Mouse (Mus musculus) gastrocnemius, adult 2 months (tissue): ENCODE measurements at regions not wholly inside any gene's neighbourhood (a gene's known extent, or its start where the extent isn't known, plus 50 kb on each side); places are given as distances from the start of the nearest gene placed in this dataset.
A peak's percentile ranks its signal among the peaks of the same experiment; 100 is the strongest.

Source experiments
- DNase-seq: peaks from one replicate; pipeline ENCODE4 v3.0.0; 2022
- H3K27ac ChIP-seq: fragments of 200-600 bp; 2 replicates; pipeline ENCODE4 v1.8.1; 2022; ENCODE audit warnings: mild to moderate bottlenecking
- H3K4me3 ChIP-seq: fragments of 200-600 bp; 2 replicates; pipeline ENCODE4 v1.8.1; 2022; ENCODE audit warnings: mild to moderate bottlenecking, moderate library complexity
- CTCF ChIP-seq: fragments of 200-600 bp; IDR thresholded peaks from 2 replicates; pipeline ENCODE4 v1.8.1; 2022; ENCODE audit warnings: antibody characterized with exemption, mild to moderate bottlenecking, moderate library complexity
- intact Hi-C: fragments of 180-260 bp; cut with DNase I; formaldehyde crosslinking; loops from one replicate; pipeline ENCODE4 v1.15.1; 2025

- DNase-seq, result no peak
- TF ChIP-seq CTCF, result no peak
- Histone ChIP-seq H3K27ac (no peak overlapping the region), H3K4me3 (no peak overlapping the region)
- intact Hi-C loops, result no loop called here
Observed at GRCm38 (mm10) chr4:152731082-152731720, 253.5 kb upstream of the Kcnab2 start.

DNA sequence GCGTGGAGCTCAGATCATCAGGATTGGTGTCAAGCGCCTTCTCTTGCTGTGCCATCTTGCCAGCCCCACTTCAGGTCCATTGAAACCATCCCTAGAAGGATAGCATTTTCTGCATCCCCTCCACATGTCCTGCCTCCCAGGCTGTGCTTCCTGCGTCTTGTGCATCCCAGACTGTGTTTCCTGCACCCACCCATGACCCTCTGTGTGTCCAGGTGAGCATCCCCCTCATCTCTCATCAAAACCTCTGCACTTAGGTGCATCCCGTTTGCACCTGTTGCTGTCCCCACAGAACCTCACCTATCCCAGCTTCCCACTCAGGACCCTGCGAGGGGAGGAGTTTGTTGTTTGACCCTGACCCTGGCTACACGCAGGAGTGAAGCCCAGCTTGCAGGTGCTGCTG lies 251.8 kb upstream of the Kcnab2 start:
- no peak for TF ChIP-seq CTCF
- intact Hi-C loops, result no loop called here
- no peak for DNase-seq
- Histone ChIP-seq H3K27ac (no peak overlapping the region), H3K4me3 (no peak overlapping the region)

GRCm38 (mm10) chr4:152725881-152726280 lies 248.2 kb upstream of the Kcnab2 start:
- no peak for TF ChIP-seq CTCF
- no peak for DNase-seq
- intact Hi-C loops, result no loop called here
- H3K4me3 ChIP-seq, result no peak overlapping the region
- H3K27ac ChIP-seq, result no peak overlapping the region

DNA sequence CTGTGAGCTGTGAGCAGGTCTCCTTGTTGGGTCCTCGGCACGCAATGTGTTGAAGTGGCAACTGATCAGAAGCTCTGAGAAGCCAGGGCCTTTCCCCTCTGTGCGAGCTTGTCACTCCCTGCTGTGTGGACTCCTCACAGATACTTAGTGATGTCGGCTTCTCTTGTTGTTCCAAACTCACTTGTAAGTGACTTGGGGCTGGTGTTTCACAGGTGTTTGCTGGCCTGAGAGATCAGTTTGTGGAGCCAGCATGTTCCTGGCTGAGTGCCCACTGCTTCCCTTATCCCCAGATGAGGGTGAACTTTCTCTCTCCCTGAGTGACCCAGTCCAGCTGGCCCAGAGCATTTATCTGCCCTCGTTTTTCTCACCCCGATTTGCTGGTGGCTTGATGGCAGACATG lies 247.8 kb upstream of the Kcnab2 start:
- TF ChIP-seq CTCF, result no peak
- Histone ChIP-seq H3K27ac (no peak overlapping the region), H3K4me3 (no peak overlapping the region)
- DNase-seq, result no peak
- intact Hi-C loops, result no loop called here

- no peak for TF ChIP-seq CTCF
Observed at GRCm38 (mm10) chr4:152724741-152725140, 247.1 kb upstream of the Kcnab2 start.

GRCm38 (mm10) chr4:152724026-152724425 lies 246.4 kb upstream of the Kcnab2 start:
- intact Hi-C loops, result no loop called here
- TF ChIP-seq CTCF, result no peak

More at GRCm38 (mm10) chr4:152724741-152725140, 247.1 kb upstream of the Kcnab2 start:
- no peak for DNase-seq
- intact Hi-C loops, result no loop called here
- H3K4me3 ChIP-seq, result no peak overlapping the region
- no peak overlapping the region for H3K27ac ChIP-seq

DNA sequence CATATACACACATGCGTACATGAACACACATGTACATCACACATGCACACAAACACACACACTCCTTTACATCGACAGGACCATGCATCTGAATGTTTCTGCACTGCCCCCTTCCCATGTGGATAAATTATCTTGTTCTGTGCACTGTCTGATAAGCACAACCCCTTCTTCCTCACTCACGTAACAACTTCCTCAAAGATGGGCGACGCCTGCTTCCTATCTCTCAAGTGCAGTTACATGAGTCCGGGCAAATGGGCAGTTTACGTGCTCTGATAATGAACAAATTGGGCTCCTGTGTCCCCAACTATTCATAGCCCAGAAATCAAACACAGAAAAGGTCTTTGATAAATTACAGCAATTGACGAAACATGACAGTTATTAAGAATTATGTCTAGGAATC lies 242.9 kb upstream of the Kcnab2 start:
- intact Hi-C loops, result no loop called here
- TF ChIP-seq CTCF, result no peak
- no peak for DNase-seq
- Histone ChIP-seq H3K27ac (no peak overlapping the region), H3K4me3 (no peak overlapping the region)

More at GRCm38 (mm10) chr4:152724026-152724425, 246.4 kb upstream of the Kcnab2 start:
- DNase-seq, result no peak
- no peak overlapping the region for H3K4me3 ChIP-seq
- H3K27ac ChIP-seq, result no peak overlapping the region

DNA sequence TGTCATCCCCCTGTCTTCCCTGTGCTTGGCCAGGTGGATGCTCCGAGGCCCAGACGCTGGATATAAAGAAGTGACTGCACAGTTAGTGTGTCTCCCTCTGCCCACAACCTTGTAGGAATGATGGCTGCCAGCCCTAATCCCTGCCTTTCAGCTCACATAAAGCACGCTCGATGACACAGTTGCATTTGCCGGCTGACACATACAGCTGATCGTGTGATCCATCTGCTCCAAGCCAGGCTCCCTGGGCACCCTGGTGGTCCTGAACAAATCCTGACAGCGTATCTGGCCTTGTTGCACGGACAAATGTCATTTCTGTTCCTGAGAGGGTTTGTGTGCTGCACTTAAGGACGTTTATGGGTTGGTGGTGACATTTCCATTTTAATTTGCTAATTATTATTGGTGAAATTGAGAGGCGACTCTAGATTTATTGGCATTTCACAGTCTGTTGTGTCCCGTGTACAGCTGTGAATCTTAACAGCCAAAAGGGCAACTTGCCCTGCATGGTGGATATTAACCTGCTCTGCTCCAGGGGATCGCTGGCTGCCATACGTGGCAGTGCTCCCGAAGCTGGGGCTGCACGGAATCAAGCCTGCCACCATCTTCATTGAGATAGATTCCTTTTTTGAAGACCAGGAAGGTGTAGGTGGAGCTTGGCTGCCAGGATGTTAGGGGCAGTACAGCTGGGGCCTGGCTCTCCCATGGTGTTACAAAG lies 241.9 kb upstream of the Kcnab2 start:
- H3K4me3 ChIP-seq, result no peak overlapping the region
- H3K27ac ChIP-seq, result no peak overlapping the region
- no peak for DNase-seq
- intact Hi-C loops, result no loop called here
- TF ChIP-seq CTCF, result no peak

DNA sequence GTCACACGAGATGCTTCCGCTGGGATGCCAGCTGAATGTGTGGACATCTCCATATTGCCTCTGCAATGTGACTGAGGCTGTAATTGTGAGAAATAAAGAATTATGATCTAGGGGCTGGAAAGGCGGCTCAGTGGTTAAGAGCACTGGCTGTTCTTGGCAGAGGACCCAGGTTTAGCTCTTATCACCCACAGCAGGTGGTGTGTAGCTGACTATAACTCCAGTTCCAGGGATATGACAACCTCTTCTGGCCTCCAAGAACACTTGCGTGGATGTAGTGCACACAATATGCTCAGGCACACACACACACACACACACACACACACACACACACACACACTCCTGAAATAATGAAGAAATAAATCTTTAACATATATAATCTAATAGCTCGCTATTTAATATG lies 232.7 kb upstream of the Kcnab2 start:
- no peak for TF ChIP-seq CTCF
- intact Hi-C loops, result no loop called here
- Histone ChIP-seq H3K27ac (no peak overlapping the region), H3K4me3 (no peak overlapping the region)
- no peak for DNase-seq

GRCm38 (mm10) chr4:152700217-152700616 lies 222.5 kb upstream of the Kcnab2 start:
- intact Hi-C loops, result no loop called here
- peak; percentile 43 for TF ChIP-seq CTCF
- Histone ChIP-seq H3K27ac (no peak overlapping the region), H3K4me3 (no peak overlapping the region)
- no peak for DNase-seq

- intact Hi-C loops, result no loop called here
- DNase-seq, result no peak
- no peak overlapping the region for H3K27ac ChIP-seq
- no peak overlapping the region for H3K4me3 ChIP-seq
- TF ChIP-seq CTCF, result no peak
Observed at GRCm38 (mm10) chr4:152697247-152697960, 219.7 kb upstream of the Kcnab2 start.

DNA sequence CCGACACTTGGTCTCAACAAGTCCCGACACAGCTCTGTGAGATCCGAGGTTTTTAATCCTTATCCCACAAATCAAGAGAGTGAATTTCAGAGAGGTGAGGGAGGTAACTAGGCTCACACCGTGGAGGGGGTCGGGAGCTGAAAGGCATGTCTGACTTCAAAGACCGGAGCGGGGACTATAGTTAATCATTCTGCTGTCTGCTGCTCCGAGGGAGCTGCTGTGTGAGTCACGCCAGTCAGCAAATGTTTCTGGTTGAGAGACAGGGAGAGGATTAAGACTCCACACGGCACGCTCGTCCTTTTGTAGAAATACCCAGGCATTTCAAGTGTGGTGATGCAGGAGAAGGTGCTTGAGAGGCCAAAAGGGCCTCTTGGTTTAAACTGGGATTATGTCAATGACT lies 214.1 kb upstream of the Kcnab2 start:
- no peak overlapping the region for H3K27ac ChIP-seq
- intact Hi-C loops, result no loop called here
- H3K4me3 ChIP-seq, result no peak overlapping the region
- TF ChIP-seq CTCF, result no peak
- no peak for DNase-seq

DNA sequence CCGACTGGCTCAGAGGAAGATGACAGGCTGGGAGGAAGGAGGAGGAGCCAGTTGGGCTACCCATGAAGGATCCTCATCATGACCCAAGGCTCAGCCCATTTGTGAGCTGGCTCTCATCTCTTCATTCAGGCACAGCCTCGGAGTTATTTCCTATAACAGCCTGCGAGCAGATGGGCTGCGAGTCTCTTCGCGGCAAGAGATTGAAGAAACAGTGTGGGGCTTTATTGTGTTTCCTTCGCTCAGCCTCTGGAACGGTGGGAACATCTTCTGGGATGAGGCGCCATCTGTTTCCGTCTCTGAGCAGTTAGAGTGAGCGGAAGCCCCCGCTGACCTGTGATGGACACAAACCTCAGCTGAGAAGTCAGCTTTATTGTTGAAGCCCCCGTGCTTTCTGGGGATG lies 213.6 kb upstream of the Kcnab2 start:
- no peak for TF ChIP-seq CTCF
- intact Hi-C loops, result no loop called here
- no peak for DNase-seq
- Histone ChIP-seq H3K4me3 (no peak overlapping the region), H3K27ac (no peak overlapping the region)
